Comparison of ENCODE assay signal across 8 mouse cellular contexts in the genomic region with DNA sequence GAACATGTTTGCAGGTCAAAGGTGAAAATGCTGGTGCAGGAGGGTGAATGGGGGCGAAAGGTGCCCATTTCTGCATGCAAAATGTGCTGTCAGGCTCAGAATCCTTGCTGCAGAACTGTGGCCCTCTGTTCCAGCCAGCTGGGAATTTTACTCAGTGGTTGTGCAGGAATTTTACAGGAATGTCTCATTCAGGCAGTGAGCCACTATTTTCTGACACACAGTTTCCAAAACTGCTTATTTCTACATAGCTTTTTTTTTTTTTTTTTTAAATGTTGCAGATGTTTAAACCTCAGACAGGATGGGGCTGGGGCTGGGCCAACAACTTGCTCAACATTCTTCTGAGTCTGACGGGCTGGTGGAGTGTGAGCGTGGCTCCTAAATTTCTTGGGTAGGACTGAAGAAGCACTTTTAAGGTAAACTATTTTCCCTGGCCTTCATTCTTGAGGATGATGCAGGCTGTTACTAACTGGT. TPM values are rescaled to one million over a fixed set of nuclear protein-coding genes. Genes with fewer than 3 reads are reported as not detected.
DNase-seq lines count a peak whose midpoint lies in the region; ATAC-seq and TF ChIP-seq lines count a peak whose summit lies in the region.

No protein-coding gene starts in this region.

- H3K9me3 ChIP-seq in liver, embryonic 12.5 days (replicated peaks): no peaks in the 10 kb centered on the region
- no peaks in the 10 kb centered on the region for H3K9me3 ChIP-seq in embryonic facial prominence, embryonic 13.5 days
- H3K9me3 ChIP-seq in intestine, embryonic 16.5 days (ENCODE audit: control insufficient read depth, low read length): no peaks in the 10 kb centered on the region
- no peaks in the 10 kb centered on the region for H3K9me3 ChIP-seq in midbrain, embryonic 14.5 days (ENCODE audit: control insufficient read depth, low read length)
- no peaks in the 10 kb centered on the region for H3K9me3 ChIP-seq in hindbrain, embryonic 16.5 days (ENCODE audit: control insufficient read depth, low read length)

- no peaks in the 10 kb centered on the region for H3K27me3 ChIP-seq in liver, adult 2 months (ENCODE audit: control insufficient read depth, insufficient read depth, low read length)
- no peaks in the 10 kb centered on the region for H3K27me3 ChIP-seq in liver, embryonic 12.5 days (replicated peaks)
- no peaks in the 10 kb centered on the region for H3K27me3 ChIP-seq in embryonic facial prominence, embryonic 13.5 days
- H3K27me3 ChIP-seq in intestine, embryonic 16.5 days (replicated peaks; ENCODE audit: control insufficient read depth, insufficient read depth, low read length): no peaks in the 10 kb centered on the region
- H3K27me3 ChIP-seq in midbrain, embryonic 14.5 days (ENCODE audit: control insufficient read depth, insufficient read depth, low read length): no peaks in the 10 kb centered on the region
- no peaks in the 10 kb centered on the region for H3K27me3 ChIP-seq in hindbrain, embryonic 16.5 days (replicated peaks; ENCODE audit: control insufficient read depth, insufficient read depth, low read length)

- peak overlapping the region; percentile 38 for H3K27ac ChIP-seq in liver, adult 2 months (replicated peaks; ENCODE audit: insufficient read depth, low read depth, low read length)
- H3K27ac ChIP-seq in liver, embryonic 12.5 days: no peak overlapping the region
- peak overlapping the region; percentile 83 for H3K27ac ChIP-seq in embryonic facial prominence, embryonic 13.5 days
- peak overlapping the region; percentile 73 for H3K27ac ChIP-seq in intestine, embryonic 16.5 days (ENCODE audit: low read length)
- H3K27ac ChIP-seq in midbrain, embryonic 14.5 days (replicated peaks; ENCODE audit: low read depth, low read length): no peak overlapping the region
- H3K27ac ChIP-seq in hindbrain, embryonic 16.5 days (ENCODE audit: low read depth, low read length): no peak overlapping the region

- DNase-seq in liver, adult 2 months (ENCODE audit: extremely low read depth, low read depth, low spot score): peak; percentile 72
- no peak for DNase-seq in embryo, embryonic 9.5 days (ENCODE audit: extremely low spot score)
- DNase-seq in midbrain, embryonic 14.5 days: no peak

- no peaks in the 10 kb centered on the region for H3K36me3 ChIP-seq in liver, adult 2 months (ENCODE audit: control insufficient read depth, insufficient read depth, low read length)
- H3K36me3 ChIP-seq in liver, embryonic 12.5 days: no peaks in the 10 kb centered on the region
- no peaks in the 10 kb centered on the region for H3K36me3 ChIP-seq in embryonic facial prominence, embryonic 13.5 days
- no peaks in the 10 kb centered on the region for H3K36me3 ChIP-seq in intestine, embryonic 16.5 days (ENCODE audit: control insufficient read depth, insufficient read depth, low read length)
- H3K36me3 ChIP-seq in midbrain, embryonic 14.5 days (ENCODE audit: control insufficient read depth, insufficient read depth, low read length): no peaks in the 10 kb centered on the region
- H3K36me3 ChIP-seq in hindbrain, embryonic 16.5 days (ENCODE audit: control insufficient read depth, insufficient read depth, low read length): no peaks in the 10 kb centered on the region

- no peak overlapping the region for H3K9ac ChIP-seq in liver, adult 2 months (ENCODE audit: low read depth, low read length)
- no peak overlapping the region for H3K9ac ChIP-seq in liver, embryonic 12.5 days
- no peak overlapping the region for H3K9ac ChIP-seq in embryonic facial prominence, embryonic 13.5 days
- no peak overlapping the region for H3K9ac ChIP-seq in intestine, embryonic 16.5 days (ENCODE audit: low read depth, low read length)
- H3K9ac ChIP-seq in midbrain, embryonic 14.5 days (replicated peaks; ENCODE audit: low read length): no peak overlapping the region
- H3K9ac ChIP-seq in hindbrain, embryonic 16.5 days (ENCODE audit: low read depth, low read length): no peak overlapping the region

- TF ChIP-seq POLR2A in liver, adult 2 months (IDR thresholded peaks at IDR 0.05; ENCODE audit: extremely low read depth, insufficient read depth, low read length): no peak

- TF ChIP-seq CTCF in liver, adult 2 months (IDR thresholded peaks at IDR 0.05; ENCODE audit: low read depth, low read length): no peak

- H3K4me1 ChIP-seq in liver, adult 2 months (ENCODE audit: control insufficient read depth, insufficient read depth, low read length): peaks cover 12% of the 10 kb centered on the region
- H3K4me1 ChIP-seq in liver, embryonic 12.5 days: peaks cover 25% of the 10 kb centered on the region; the same call in 1 of the 2 replicates
- peaks cover 28% of the 10 kb centered on the region for H3K4me1 ChIP-seq in embryonic facial prominence, embryonic 13.5 days
- peaks cover 6% of the 10 kb centered on the region for H3K4me1 ChIP-seq in intestine, embryonic 16.5 days (ENCODE audit: control insufficient read depth, insufficient read depth, low read length)
- H3K4me1 ChIP-seq in midbrain, embryonic 14.5 days (ENCODE audit: control insufficient read depth, insufficient read depth, low read length): no peaks in the 10 kb centered on the region
- H3K4me1 ChIP-seq in hindbrain, embryonic 16.5 days (ENCODE audit: control insufficient read depth, insufficient read depth, low read depth, low read length): no peaks in the 10 kb centered on the region

- no peak overlapping the region for H3K4me2 ChIP-seq in liver, embryonic 12.5 days
- peak overlapping the region; percentile 37 for H3K4me2 ChIP-seq in embryonic facial prominence, embryonic 13.5 days
- H3K4me2 ChIP-seq in intestine, embryonic 16.5 days (ENCODE audit: low read depth, low read length): 0 out of 2 replicates have a peak overlapping the region, but pooled peaks have one; percentile 12
- H3K4me2 ChIP-seq in midbrain, embryonic 14.5 days (ENCODE audit: low read length): no peak overlapping the region
- H3K4me2 ChIP-seq in hindbrain, embryonic 16.5 days (ENCODE audit: low read length): no peak overlapping the region

- ATAC-seq in liver, embryonic 12.5 days: no peak
- peak; percentile 56; the same call in 1 of the 2 replicates for ATAC-seq in embryonic facial prominence, embryonic 13.5 days (ENCODE audit: insufficient number of reproducible peaks, insufficient read depth, low FRiP score, low TSS enrichment, low read depth)
- ATAC-seq in intestine, embryonic 16.5 days: peak; percentile 52; the same call in 1 of the 2 replicates
- peak; percentile 38 for ATAC-seq in megakaryocyte, adult 5-6 weeks (ENCODE audit: poor library complexity, severe bottlenecking)
- no peak for ATAC-seq in midbrain, embryonic 14.5 days (ENCODE audit: low FRiP score, low TSS enrichment)
- no peak for ATAC-seq in hindbrain, embryonic 16.5 days

- H3K4me3 ChIP-seq in liver, adult 2 months (ENCODE audit: insufficient read depth, low read depth, low read length): no peak overlapping the region
- no peak overlapping the region for H3K4me3 ChIP-seq in liver, embryonic 12.5 days
- no peak overlapping the region for H3K4me3 ChIP-seq in embryonic facial prominence, embryonic 13.5 days
- H3K4me3 ChIP-seq in intestine, embryonic 16.5 days (ENCODE audit: low read length): no peak overlapping the region
- H3K4me3 ChIP-seq in midbrain, embryonic 14.5 days (replicated peaks; ENCODE audit: low read depth, low read length): no peak overlapping the region
- H3K4me3 ChIP-seq in hindbrain, embryonic 16.5 days (ENCODE audit: low read length): no peak overlapping the region

- H3K79me2 ChIP-seq in liver, adult 2 months (ENCODE audit: control insufficient read depth, insufficient read depth, low read length): no peaks in the 10 kb centered on the region

- 10% methylated on average over 3 of the region's 3 CpGs for WGBS in liver, adult 2 months
- WGBS in liver, embryonic 12.5 days (ENCODE audit: insufficient replicate concordance): 69% methylated on average over 3 of the region's 3 CpGs
- WGBS in embryonic facial prominence, embryonic 13.5 days: 35% methylated on average over 3 of the region's 3 CpGs
- 46% methylated on average over 3 of the region's 3 CpGs for WGBS in intestine, embryonic 16.5 days
- 89% methylated on average over 3 of the region's 3 CpGs for WGBS in midbrain, embryonic 14.5 days
- WGBS in hindbrain, embryonic 16.5 days: 83% methylated on average over 3 of the region's 3 CpGs

RNA-seq across cellular contexts. Expression of a gene that starts 58.4 kb away (rescaled TPM):
- 19.5 and 20.4 TPM in 2 replicates for total RNA-seq in liver, adult 2 months (2014; rRNA removed)
- polyA plus RNA-seq in liver, adult 2 months (2012; rRNA removed): 1.3 and 1.8 TPM in 2 replicates
- 11.9 and 12.3 TPM in 2 replicates for polyA plus RNA-seq in liver, embryonic 12.5 days (2016; fragmentation: Nextera tagmentation; extraction: Ambion mirVana)
- polyA plus RNA-seq in embryonic facial prominence, embryonic 13.5 days (2015; fragmentation: Nextera tagmentation; extraction: Ambion mirVana): 25.6 and 26.8 TPM in 2 replicates
- polyA plus RNA-seq in intestine, embryonic 16.5 days (2015; fragmentation: Nextera tagmentation; extraction: Ambion mirVana): 11.1 and 12.0 TPM in 2 replicates
- 17.0 and 19.9 TPM in 2 replicates for total RNA-seq in megakaryocyte, adult 5-6 weeks (2015)
- 18.9 and 21.0 TPM in 2 replicates for total RNA-seq in megakaryocyte, adult 5-6 weeks (2017)
- 26.6 and 34.7 TPM in 2 replicates for polyA plus RNA-seq in midbrain, embryonic 14.5 days (2014; fragmentation: Nextera tagmentation; extraction: Ambion mirVana)
- 16.3 and 20.1 TPM in 2 replicates for polyA plus RNA-seq in hindbrain, embryonic 16.5 days (2015; fragmentation: Nextera tagmentation; extraction: Ambion mirVana)

Comparison
In these comparisons a context has a peak if more than half of its experiments do, and no peak if none do; other contexts are left out.
1. H3K27ac ChIP-seq: peak in liver, adult 2 months (single experiment), embryonic facial prominence, embryonic 13.5 days (single experiment) and intestine, embryonic 16.5 days (single experiment); none in liver, embryonic 12.5 days (single experiment), midbrain, embryonic 14.5 days (single experiment) and hindbrain, embryonic 16.5 days (single experiment).
2. ATAC-seq: peak in embryonic facial prominence, embryonic 13.5 days (single experiment), intestine, embryonic 16.5 days (single experiment) and megakaryocyte, adult 5-6 weeks (single experiment); none in liver, embryonic 12.5 days (single experiment), midbrain, embryonic 14.5 days (single experiment) and hindbrain, embryonic 16.5 days (single experiment).
3. H3K4me2 ChIP-seq: peak in embryonic facial prominence, embryonic 13.5 days (single experiment) and intestine, embryonic 16.5 days (single experiment); none in liver, embryonic 12.5 days (single experiment), midbrain, embryonic 14.5 days (single experiment) and hindbrain, embryonic 16.5 days (single experiment).